Mouse (Mus musculus): Measurements from ENCODE around the gene Tecpr2.

DNA sequence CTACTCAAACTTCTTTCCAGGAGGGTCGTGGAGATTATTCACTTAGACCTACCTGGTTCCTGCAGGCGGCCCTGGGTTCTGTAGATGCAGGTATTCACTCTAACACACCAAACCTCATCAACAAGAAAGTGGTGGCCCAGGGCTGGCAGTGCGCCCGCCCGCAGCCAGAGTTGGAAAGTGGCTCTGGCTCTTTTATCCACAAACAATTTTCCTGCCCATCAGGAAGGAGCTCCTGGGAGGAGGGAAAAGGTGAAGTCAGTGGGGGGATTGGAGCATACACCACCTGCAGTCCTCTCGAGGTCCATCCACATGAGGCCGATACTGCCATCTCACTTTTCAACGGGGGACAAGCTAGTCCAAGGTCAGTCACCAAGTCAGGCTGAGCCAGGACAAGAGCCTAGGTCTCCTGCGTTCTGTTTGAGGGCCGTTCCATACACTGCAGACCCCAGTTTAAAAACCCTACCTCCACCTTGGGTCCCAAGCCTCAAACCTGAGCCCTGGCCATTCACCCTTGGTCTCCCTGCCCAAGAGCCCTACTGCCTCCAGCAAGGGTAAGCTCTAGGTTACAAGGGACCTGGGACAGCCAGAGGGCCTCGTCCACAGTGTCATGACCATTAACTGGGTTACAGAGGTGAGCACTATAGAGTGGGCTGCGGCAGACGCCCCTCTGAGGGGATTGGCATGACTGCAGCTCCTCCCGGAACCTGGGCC lies 89.0 kb downstream of the Tecpr2 start:
- TF ChIP-seq CTCF (IDR thresholded peaks at IDR 0.05 in 2 of 3, conservative IDR thresholded peaks at IDR 0.05 in 1 of 3; ENCODE audit: control insufficient read depth in 1 of 3, insufficient read depth in 1 of 3, low read depth in 2 of 3, low read length in 3 of 3, poor library complexity in 1 of 3, severe bottlenecking in 1 of 3) (no peak), JUND (IDR thresholded peaks at IDR 0.05; ENCODE audit: low read depth, low read length) (no peak), SMC3 (IDR thresholded peaks at IDR 0.05; ENCODE audit: low read depth, low read length) (no peak), CHD1 (IDR thresholded peaks at IDR 0.05; ENCODE audit: low read depth, low read length) (no peak), USF1 (IDR thresholded peaks at IDR 0.05; ENCODE audit: low read depth, low read length) (no peak), HCFC1 (IDR thresholded peaks at IDR 0.05; ENCODE audit: low read depth, low read length) (no peak), ZC3H11A (IDR thresholded peaks at IDR 0.05; ENCODE audit: low read depth, low read length) (no peak)

All from MEL (cell line).